Mouse (Mus musculus) limb, embryonic 10.5 days (tissue): Measurements from ENCODE around the gene Rccd1. TPM values are rescaled to one million over a fixed set of nuclear protein-coding genes. Genes with fewer than 3 reads are reported as not detected.
"Not testable (repeated sequence)": the region's sequence is repeated elsewhere in the genome, so short reads cannot be mapped to it uniquely, and the experiment has no call there.

Experiments
- DNase-seq: peaks from one replicate; pipeline ENCODE4 v3.0.0-alpha.2; 2017; ENCODE audit warnings: low spot score
- H3K27ac ChIP-seq: fragments of 300-500 bp; sonication (generic); 2 replicates; pipeline ENCODE4 v1.5.1; 2016; ENCODE audit warnings: mild to moderate bottlenecking
- H3K27me3 ChIP-seq: fragments of 300-500 bp; sonication (generic); 2 replicates; pipeline ENCODE4 v1.6.1; 2016; ENCODE audit warnings: low read depth, mild to moderate bottlenecking; ENCODE audit not compliant: poor library complexity, severe bottlenecking
- H3K36me3 ChIP-seq: fragments of 300-500 bp; sonication (generic); 2 replicates; pipeline ENCODE4 v1.6.1; 2016; ENCODE audit warnings: mild to moderate bottlenecking, moderate library complexity
- H3K4me1 ChIP-seq: fragments of 300-500 bp; sonication (generic); 2 replicates; pipeline ENCODE4 v1.6.1; 2016
- H3K4me3 ChIP-seq: fragments of 300-500 bp; sonication (generic); 2 replicates; pipeline ENCODE4 v1.5.1; 2016; ENCODE audit warnings: mild to moderate bottlenecking, moderate library complexity
- H3K9me3 ChIP-seq: fragments of 300-500 bp; sonication (generic); replicated peaks from 2 replicates; pipeline ENCODE4 v1.6.1; 2016; ENCODE audit warnings: mild to moderate bottlenecking
- whole genome bisulfite sequencing: fragments of 180-500 bp; shearing (Covaris S2); methylation state at CpG from one replicate; pipeline ENCODE4 v1.1.7; 2016; 5-methylcytosine and 5-hydroxymethylcytosine counted together
- polyA plus RNA-seq: library from polyadenylated mRNA; unstranded; fragments of >200 nt; fragmentation: Nextera tagmentation; extraction: Ambion mirVana; gene quantifications from 2 replicates; pipeline ENCODE4 v1.2.1, GENCODE M21; 2016

Gene Rccd1
- polyA plus RNA-seq, 1 experiment from 2014 or later: 12.0 TPM

DNA sequence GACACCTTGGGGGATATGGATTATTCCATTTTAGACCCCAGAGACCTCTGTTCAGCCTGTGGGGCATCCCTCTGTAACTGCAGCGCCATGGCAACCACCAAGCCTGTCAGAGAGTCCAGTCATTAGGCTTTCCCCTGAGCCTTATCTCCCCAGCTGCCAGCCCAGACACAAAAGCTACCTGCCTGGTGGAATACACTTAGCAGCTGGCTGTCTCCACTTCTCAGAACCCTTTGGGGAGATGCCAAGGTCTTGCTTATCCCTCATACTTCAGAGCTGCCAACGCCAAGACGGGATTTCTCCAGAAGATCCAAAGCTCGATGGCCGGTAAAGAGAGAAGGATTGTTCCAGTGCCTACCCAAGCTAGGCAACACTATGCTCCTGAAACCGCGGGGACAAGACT is 17.5 kb upstream of the Rccd1 start:
- H3K27me3 ChIP-seq: peaks cover 7% of the 10 kb centered on the region; the same call in 1 of the 2 replicates
- DNase-seq: no peak
- peaks cover 44% of the 10 kb centered on the region for H3K4me1 ChIP-seq
- no peak overlapping the region for H3K4me3 ChIP-seq
- no peaks in the 10 kb centered on the region; the same call in 1 of the 2 replicates for H3K9me3 ChIP-seq
- H3K27ac ChIP-seq: no peak overlapping the region
- WGBS: 83% methylated on average over 7 of the region's 7 CpGs
- peaks cover 23% of the 10 kb centered on the region for H3K36me3 ChIP-seq

DNA sequence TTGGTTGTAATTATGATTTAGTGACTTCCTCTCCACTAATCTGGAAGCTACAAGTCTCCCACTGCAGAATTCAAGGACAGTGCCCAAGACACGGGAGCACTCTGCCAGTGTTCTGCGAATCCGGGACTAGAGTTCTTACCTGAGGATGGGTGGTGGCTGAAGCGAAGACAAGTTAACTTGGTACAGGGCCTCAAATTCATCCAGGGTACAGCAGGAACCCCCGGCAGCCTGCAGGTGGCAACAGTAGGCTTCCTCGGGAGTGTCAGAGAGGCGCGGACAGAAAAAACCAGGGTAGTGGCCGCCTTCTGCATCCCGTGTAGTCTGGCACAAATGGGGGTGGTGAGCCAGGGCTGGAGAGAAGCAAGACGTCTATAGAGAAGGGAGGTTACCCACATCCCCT is 16.5 kb upstream of the Rccd1 start, which contains the start of gene Unc45a:
Gene Unc45a (minus strand): TSS at position 213 of the 400 bp plus-strand sequence.
- DNase-seq: peak; percentile 80
- peak within 1 kb of the TSS; percentile 82 for H3K27ac ChIP-seq
- peak within 1 kb of the TSS; percentile 71 for H3K4me3 ChIP-seq
- peaks cover 7% of the 10 kb centered on the region; the same call in 1 of the 2 replicates for H3K27me3 ChIP-seq
- no peaks in the 10 kb centered on the region; the same call in 1 of the 2 replicates for H3K9me3 ChIP-seq
- peaks cover 42% of the 10 kb centered on the region for H3K4me1 ChIP-seq
- peaks cover 28% of the 10 kb centered on the region for H3K36me3 ChIP-seq
- WGBS: 2% methylated on average over 11 of the region's 11 CpGs

DNA sequence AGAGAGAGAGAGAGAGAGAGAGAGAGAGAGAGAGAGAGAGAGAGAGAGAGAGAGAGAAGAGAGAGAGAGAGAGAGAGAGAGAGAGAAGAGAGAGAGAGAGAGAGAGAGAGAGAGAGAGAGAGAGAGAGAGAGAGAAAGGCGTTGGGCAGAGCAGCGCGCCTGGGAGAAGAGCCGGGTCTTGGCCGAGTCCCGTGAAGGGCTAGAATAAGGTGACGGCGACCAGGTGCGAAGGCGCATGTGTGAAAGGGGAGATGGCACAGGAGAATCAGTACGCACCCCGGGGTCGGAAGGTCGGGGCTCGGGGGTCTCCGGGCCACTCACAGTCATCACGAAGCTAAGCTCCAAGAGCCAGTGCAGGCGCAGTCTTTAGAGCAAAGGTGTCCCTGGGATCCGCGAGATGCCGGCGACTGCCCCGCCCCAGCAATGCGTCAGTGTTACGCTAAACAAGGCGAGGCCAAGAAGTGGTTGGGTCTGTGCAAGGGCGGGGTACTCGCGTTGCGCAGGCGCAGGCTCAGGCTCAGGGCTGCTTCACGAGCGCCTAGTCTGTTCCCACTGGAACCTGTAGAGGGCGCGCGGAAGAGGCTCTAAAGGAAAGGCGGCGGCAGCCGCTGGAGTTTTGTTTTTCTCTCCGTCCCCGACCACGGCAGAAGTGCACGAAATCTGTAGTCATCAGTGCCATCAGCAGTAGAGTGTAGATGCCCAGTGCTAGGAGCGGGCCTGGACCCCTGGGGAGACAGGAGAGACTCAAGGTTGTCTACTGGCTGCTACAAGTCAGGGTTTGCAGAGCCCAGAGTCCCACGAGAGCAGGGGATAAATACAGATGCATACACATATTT is 15.8 kb upstream of the Rccd1 start:
- peak; percentile 97 for DNase-seq
- H3K9me3 ChIP-seq: no peaks in the 10 kb centered on the region
- peak overlapping the region; percentile 71 for H3K4me3 ChIP-seq
- WGBS: 1% methylated on average over 45 of the region's 45 CpGs
- H3K36me3 ChIP-seq: peaks cover 30% of the 10 kb centered on the region
- H3K27ac ChIP-seq: peak overlapping the region; percentile 82
- H3K4me1 ChIP-seq: peaks cover 42% of the 10 kb centered on the region
- peaks cover 7% of the 10 kb centered on the region; the same call in 1 of the 2 replicates for H3K27me3 ChIP-seq

DNA sequence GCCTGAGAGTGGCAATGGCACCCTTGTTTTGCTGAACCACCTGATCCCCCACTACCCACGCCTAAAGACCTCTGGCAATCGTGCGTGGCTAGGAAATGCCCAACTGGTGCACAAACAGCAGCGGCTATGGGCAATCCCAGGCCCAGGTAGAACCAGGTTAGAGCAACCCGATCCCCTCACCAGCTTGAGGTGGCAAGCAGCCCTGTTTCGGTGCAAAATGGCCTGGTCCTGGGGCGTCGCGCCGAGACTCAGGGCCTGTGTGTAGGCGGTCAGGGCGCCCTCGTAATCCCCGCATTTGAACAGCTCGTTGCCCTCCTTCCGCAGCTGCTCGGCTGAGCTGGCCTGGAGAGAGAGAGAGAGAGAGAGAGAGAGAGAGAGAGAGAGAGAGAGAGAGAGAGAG is 15.1 kb upstream of the Rccd1 start:
- WGBS: 12% methylated on average over 17 of the region's 17 CpGs
- H3K4me3 ChIP-seq: peak overlapping the region; percentile 71
- peak; percentile 59 for DNase-seq
- peaks cover 7% of the 10 kb centered on the region; the same call in 1 of the 2 replicates for H3K27me3 ChIP-seq
- H3K27ac ChIP-seq: peak overlapping the region; percentile 82
- H3K36me3 ChIP-seq: peaks cover 37% of the 10 kb centered on the region
- H3K9me3 ChIP-seq: no peaks in the 10 kb centered on the region
- H3K4me1 ChIP-seq: peaks cover 42% of the 10 kb centered on the region

DNA sequence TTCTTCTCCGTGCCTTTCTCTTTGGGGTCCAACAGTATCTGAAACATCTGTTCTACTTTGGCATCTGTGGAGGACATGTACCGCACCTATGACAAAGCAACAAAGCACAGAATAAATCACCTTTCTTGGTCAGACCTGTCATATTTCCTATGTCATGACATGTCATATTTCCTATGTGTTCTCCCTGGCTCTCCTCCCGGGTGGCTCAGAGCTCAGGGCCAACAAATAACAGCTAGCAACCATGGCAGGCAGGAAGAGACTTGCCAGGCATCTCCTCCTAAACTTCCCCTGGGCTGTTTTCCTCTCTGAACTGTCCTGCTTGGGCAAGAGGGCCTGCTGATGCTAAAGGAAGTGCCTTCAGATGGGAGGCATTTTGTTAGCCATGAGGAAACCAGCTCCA is 12.7 kb upstream of the Rccd1 start:
- Histone ChIP-seq H3K9me3 (no peaks in the 10 kb centered on the region), H3K4me1 (peaks cover 25% of the 10 kb centered on the region), H3K36me3 (peaks cover 61% of the 10 kb centered on the region), H3K4me3 (no peak overlapping the region), H3K27me3 (peaks cover 3% of the 10 kb centered on the region; the same call in 1 of the 2 replicates), H3K27ac (no peak overlapping the region)
- no peak for DNase-seq
- WGBS: 93% methylated on average over 3 of the region's 3 CpGs

DNA sequence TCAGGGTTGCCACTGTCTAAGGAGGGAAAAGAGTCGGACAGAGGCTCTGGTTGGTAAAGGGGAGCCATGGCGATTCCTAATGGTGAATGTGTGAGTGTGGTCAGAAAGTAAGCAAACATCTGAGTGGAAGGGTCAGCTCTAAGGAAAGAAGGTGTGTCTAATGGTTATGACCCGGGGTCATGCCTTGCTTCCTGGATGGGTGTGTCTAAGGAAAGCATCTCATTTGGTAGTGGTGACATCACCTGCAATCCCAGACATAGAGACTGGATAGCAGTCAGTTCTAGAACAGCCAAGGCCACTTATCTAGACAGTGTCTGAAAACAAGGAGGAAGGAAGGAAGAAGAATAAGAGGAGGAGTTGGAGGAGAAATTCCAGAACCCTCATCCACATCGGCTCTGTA is 10.6 kb upstream of the Rccd1 start:
- no peak for DNase-seq
- 89% methylated on average over 4 of the region's 4 CpGs for WGBS
- H3K36me3 ChIP-seq: peaks cover 82% of the 10 kb centered on the region

DNA sequence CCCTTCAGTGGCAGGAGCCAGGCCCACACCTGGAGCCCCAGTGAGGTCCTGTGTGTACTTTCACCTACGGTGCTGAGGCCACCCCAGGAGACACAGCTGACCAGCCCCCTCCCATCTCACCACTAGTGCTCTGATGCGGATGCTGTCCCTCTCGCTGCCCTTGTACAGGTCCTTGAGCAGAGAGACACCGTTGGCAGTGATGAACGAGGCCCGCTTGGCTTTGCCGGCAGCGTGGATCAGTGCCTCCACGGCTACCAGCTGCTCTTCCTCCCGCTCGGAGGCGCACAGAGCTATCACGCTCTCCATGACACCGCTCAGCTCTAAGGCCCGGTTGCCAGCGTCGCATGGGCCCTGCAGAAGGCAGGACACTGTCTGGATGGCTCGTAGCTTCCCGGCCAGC is 7.2 kb upstream of the Rccd1 start:
- Histone ChIP-seq H3K4me1 (no peaks in the 10 kb centered on the region), H3K27me3 (no peaks in the 10 kb centered on the region), H3K4me3 (no peak overlapping the region), H3K27ac (no peak overlapping the region), H3K36me3 (peaks cover 100% of the 10 kb centered on the region), H3K9me3 (no peaks in the 10 kb centered on the region)
- 96% methylated on average over 19 of the region's 19 CpGs for WGBS
- DNase-seq: no peak

More for the DNA sequence above, 10.6 kb upstream of the Rccd1 start:
- Histone ChIP-seq H3K9me3 (no peaks in the 10 kb centered on the region), H3K4me3 (no peak overlapping the region), H3K4me1 (peaks cover 11% of the 10 kb centered on the region), H3K27me3 (no peaks in the 10 kb centered on the region), H3K27ac (no peak overlapping the region)

DNA sequence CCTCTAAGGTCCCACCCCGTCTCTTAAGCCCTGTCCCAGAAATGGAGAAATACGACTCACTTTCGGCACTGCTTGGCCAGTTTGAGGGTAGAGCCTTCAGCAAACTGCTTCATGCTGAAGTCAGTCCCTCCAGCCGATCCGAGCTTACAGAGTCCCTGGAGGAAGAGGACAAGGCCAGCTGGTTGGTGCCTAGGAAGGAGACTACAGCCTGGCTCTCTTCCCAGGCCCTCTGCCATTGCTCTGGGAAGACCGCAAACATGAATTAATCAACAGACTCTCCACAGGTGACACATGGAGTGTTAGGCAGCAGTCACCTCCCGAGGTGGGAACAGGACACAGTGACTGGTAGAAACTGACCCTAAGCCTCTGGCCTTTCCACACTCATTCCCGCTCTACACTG is 6.0 kb upstream of the Rccd1 start:
- Histone ChIP-seq H3K36me3 (peaks cover 100% of the 10 kb centered on the region), H3K9me3 (no peaks in the 10 kb centered on the region), H3K27ac (no peak overlapping the region), H3K4me1 (0 out of 2 replicates have a peak, but pooled peaks cover 3% of the 10 kb centered on the region), H3K27me3 (no peaks in the 10 kb centered on the region), H3K4me3 (no peak overlapping the region)
- no peak for DNase-seq
- WGBS: 90% methylated on average over 8 of the region's 8 CpGs

DNA sequence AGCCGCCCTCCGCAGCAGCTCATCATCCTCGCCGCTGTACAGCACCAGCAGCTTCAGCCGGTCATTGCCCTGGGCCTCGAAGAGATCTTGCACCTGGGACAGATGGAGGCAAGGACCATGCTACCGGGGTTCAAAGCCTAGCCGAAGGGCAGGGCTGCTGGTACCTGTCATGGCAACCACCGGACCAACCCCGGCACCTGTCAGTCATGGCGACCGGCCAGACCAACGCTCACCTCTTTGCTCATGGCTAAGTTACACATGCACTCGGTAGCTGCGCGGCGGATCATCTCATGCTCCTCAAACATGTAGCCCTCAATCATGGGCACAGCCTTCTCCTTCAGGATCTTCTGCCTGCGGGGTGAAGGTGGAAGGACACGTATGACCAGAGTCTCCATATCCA is 1.8 kb upstream of the Rccd1 start:
- Histone ChIP-seq H3K27me3 (no peaks in the 10 kb centered on the region), H3K9me3 (no peaks in the 10 kb centered on the region), H3K4me1 (peaks cover 16% of the 10 kb centered on the region), H3K36me3 (peaks cover 63% of the 10 kb centered on the region), H3K4me3 (no peak overlapping the region), H3K27ac (no peak overlapping the region)
- 93% methylated on average over 19 of the region's 19 CpGs for WGBS
- DNase-seq: no peak

DNA sequence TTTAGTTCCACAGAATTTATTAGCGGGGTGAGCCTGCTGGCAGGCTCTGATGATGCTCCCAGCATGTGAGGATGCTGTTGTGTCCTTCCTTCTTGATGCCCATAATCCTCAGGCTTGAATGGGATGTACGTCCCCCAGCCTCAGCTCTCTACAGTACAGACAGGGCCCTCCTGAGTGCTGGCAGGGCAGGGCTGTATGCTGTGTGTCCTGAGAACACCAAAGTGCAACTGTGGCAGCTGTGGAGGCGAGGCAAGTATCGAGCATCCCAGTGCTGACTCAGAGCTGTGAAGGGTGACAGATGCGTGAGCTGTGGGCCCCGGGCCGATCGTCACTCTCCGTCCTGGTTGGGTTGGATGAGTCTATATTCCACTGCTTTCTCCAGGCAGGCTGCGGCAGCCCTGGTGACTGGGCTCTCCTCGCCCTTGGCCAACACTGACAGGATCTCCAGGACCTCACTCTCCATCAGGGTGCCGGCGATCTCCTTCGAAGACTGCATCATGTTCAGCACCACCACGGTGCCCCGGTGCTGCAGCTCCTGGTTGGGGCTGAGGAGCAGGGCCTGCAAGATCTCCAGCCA is 1.1 kb upstream of the Rccd1 start:
- WGBS: 95% methylated on average over 16 of the region's 16 CpGs
- H3K36me3 ChIP-seq: peaks cover 63% of the 10 kb centered on the region
- no peaks in the 10 kb centered on the region for H3K9me3 ChIP-seq
- H3K27ac ChIP-seq: no peak overlapping the region
- H3K27me3 ChIP-seq: no peaks in the 10 kb centered on the region
- no peak for DNase-seq
- no peak overlapping the region for H3K4me3 ChIP-seq
- H3K4me1 ChIP-seq: peaks cover 16% of the 10 kb centered on the region

DNA sequence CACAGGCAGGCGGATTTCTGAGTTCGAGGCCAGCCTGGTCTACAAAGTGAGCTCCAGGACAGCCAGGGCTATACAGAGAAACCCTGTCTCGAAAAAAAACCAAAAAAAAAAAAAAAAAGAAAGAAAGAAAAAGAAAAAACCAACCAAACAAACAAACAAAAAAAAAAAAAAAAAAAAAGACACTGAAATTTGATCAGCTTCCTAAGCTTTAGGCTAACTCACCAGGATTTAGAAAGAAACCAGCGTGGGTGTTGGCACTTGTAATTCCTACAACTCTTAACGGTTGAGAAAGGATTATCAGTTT is 514 bp upstream of the Rccd1 start:
- not testable (repeated sequence) for DNase-seq, H3K9me3 ChIP-seq, H3K27me3 ChIP-seq, H3K27ac ChIP-seq, H3K4me3 ChIP-seq
- peaks cover 16% of the 10 kb centered on the region for H3K4me1 ChIP-seq
- 58% methylated on average over 5 of the region's 5 CpGs for WGBS
- H3K36me3 ChIP-seq: peaks cover 63% of the 10 kb centered on the region

DNA sequence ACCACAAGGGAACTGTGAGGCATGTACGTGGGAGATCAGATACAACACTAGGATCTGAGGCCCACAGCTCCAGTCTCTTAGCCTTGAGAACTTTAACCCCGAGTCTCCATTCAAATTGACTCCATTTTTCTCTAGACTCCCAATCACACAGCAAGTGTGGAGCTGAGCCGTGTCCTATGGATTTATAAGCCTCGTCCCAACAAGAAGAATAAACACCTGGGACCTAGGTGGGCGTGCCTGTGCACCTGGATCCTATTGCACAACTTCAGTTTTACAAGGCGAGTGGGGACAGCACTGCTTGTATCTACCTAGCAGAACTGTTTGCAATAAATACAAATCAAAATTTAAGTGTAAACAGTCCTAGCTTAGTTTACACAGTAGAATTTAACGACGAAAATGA is 918 bp downstream of the Rccd1 start:
- H3K4me1 ChIP-seq: peaks cover 16% of the 10 kb centered on the region
- H3K4me3 ChIP-seq: peak overlapping the region; percentile 70
- WGBS: 24% methylated on average over 8 of the region's 8 CpGs
- no peak for DNase-seq
- peak overlapping the region; percentile 84 for H3K27ac ChIP-seq
- no peaks in the 10 kb centered on the region for H3K27me3 ChIP-seq
- H3K36me3 ChIP-seq: peaks cover 63% of the 10 kb centered on the region
- H3K9me3 ChIP-seq: no peaks in the 10 kb centered on the region

DNA sequence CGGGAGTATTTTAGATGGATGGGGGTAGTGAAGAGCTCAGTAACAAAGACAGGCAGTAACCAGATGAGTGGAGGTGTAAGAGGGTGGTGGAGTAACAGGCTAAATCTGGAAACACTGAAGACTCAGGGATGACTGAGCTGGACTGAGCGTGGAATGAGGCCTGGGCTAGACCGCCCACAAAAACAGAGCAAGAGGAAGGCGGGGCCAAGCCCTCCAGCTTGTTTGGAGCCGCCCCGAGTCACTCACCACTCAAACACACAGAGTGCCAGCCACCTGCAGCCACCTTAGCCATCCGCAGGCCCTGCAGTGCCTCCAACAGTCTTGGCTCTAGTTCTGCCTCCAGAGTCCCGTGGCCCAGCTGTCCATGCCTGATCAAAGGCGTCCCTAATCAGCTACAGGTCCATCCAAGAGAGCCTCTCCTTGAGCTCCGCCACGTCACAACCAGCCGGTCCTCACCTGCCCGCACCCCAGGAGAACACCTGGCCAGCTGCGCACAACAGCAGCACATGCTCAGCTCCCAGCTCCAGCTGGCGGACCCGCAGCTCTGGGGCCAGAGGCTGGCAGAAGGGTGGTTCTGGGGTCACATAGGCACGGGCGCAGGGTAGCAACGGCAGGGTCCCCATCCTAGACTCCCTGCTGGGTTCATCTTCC is 4.3 kb downstream of the Rccd1 start:
- no peaks in the 10 kb centered on the region for H3K9me3 ChIP-seq
- H3K4me3 ChIP-seq: no peak overlapping the region
- H3K27ac ChIP-seq: no peak overlapping the region
- H3K27me3 ChIP-seq: no peaks in the 10 kb centered on the region
- WGBS: 80% methylated on average over 19 of the region's 19 CpGs
- peaks cover 56% of the 10 kb centered on the region for H3K36me3 ChIP-seq
- peaks cover 10% of the 10 kb centered on the region for H3K4me1 ChIP-seq
- no peak for DNase-seq
